Mouse (Mus musculus) kidney, postnatal 0 days (tissue): Measurements from ENCODE around the gene Acvr2b. TPM values are rescaled to one million over a fixed set of nuclear protein-coding genes. Genes with fewer than 3 reads are reported as not detected.

Experiments used
- ATAC-seq: fragments of 200-750 bp; cut with Nextera tagmentation; replicated peaks from 2 replicates; pipeline ENCODE4 v1.8.0; 2017; ENCODE audit warnings: low read depth, moderate number of reproducible peaks, moderate TSS enrichment, moderate library complexity; ENCODE audit not compliant: low FRiP score
- DNase-seq: peaks from one replicate; pipeline ENCODE4 v3.0.0-alpha.2; 2016; ENCODE audit warnings: low spot score
- H3K27ac ChIP-seq: fragments of 300-500 bp; sonication (generic); 2 replicates; pipeline ENCODE4 v1.5.1; 2014; ENCODE audit warnings: mild to moderate bottlenecking
- H3K27me3 ChIP-seq: fragments of 300-500 bp; sonication (generic); 2 replicates; pipeline ENCODE4 v1.6.1; 2014; ENCODE audit warnings: low read length, mixed read lengths; ENCODE audit not compliant: insufficient read depth
- H3K36me3 ChIP-seq: fragments of 300-500 bp; sonication (generic); 2 replicates; pipeline ENCODE4 v1.6.1; 2014; ENCODE audit warnings: low read length, mixed read lengths; ENCODE audit not compliant: insufficient read depth
- H3K4me1 ChIP-seq: fragments of 300-500 bp; sonication (generic); replicated peaks from 2 replicates; pipeline ENCODE4 v1.6.1; 2014; ENCODE audit warnings: antibody characterized with exemption, low read length, mixed read lengths; ENCODE audit not compliant: insufficient read depth
- H3K4me2 ChIP-seq: fragments of 300-500 bp; sonication (generic); 2 replicates; pipeline ENCODE4 v1.6.1; 2014; ENCODE audit warnings: mild to moderate bottlenecking, low read length, moderate library complexity, mixed read lengths
- H3K4me3 ChIP-seq: fragments of 300-500 bp; sonication (generic); replicated peaks from 2 replicates; pipeline ENCODE4 v1.5.1; 2014; ENCODE audit warnings: low read depth, low read length
- H3K9ac ChIP-seq: fragments of 300-500 bp; sonication (generic); 2 replicates; pipeline ENCODE4 v1.6.1; 2014; ENCODE audit warnings: low read depth, low read length
- H3K9me3 ChIP-seq: fragments of 300-500 bp; sonication (generic); replicated peaks from 2 replicates; pipeline ENCODE4 v1.6.1; 2016; ENCODE audit warnings: low read length, inconsistent platforms, mixed read lengths
- CTCF ChIP-seq: IDR thresholded peaks from 2 replicates; pipeline ENCODE4 v1.5.1; 2016; ENCODE audit warnings: antibody characterized with exemption, low read depth, mild to moderate bottlenecking, moderate library complexity
- WGBS: fragments of 180-500 bp; shearing (Covaris S2); extraction: QIAGEN DNeasy Blood & Tissue Kit; methylation state at CpG from one replicate; pipeline ENCODE4 v1.1.7; 2014; 5-methylcytosine and 5-hydroxymethylcytosine counted together
- polyA plus RNA-seq: library from polyadenylated mRNA; unstranded; fragments of >200 nt; fragmentation: Nextera tagmentation; extraction: Ambion mirVana; gene quantifications from 2 replicates; pipeline ENCODE4 v1.2.1, GENCODE M21; 2015

The Acvr2b gene
- polyA plus RNA-seq, 1 experiment from 2014 or later = 17.6 TPM

GRCm38 (mm10) chr9:119479297-119479696 lies 77.4 kb downstream of the Acvr2b start:
- DNase-seq = no peak
- no peak for ATAC-seq
- 34% methylated on average over 8 of the region's 8 CpGs for WGBS

GRCm38 (mm10) chr9:119481612-119482011 lies 79.7 kb downstream of the Acvr2b start:
- Histone ChIP-seq H3K4me1 (peaks cover 3% of the 10 kb centered on the region; the same call in 1 of the 2 replicates), H3K9ac (no peak overlapping the region), H3K9me3 (no peaks in the 10 kb centered on the region), H3K4me2 (no peak overlapping the region), H3K4me3 (no peak overlapping the region), H3K36me3 (no peaks in the 10 kb centered on the region), H3K27ac (no peak overlapping the region), H3K27me3 (no peaks in the 10 kb centered on the region)
- 66% methylated on average over 4 of the region's 4 CpGs for WGBS
- DNase-seq (no peak), ATAC-seq (no peak)
- no peak for TF ChIP-seq CTCF

More at GRCm38 (mm10) chr9:119479297-119479696, 77.4 kb downstream of the Acvr2b start:
- Histone ChIP-seq H3K27me3 (no peaks in the 10 kb centered on the region), H3K4me2 (no peak overlapping the region), H3K4me3 (no peak overlapping the region), H3K36me3 (no peaks in the 10 kb centered on the region), H3K4me1 (peaks cover 3% of the 10 kb centered on the region; the same call in 1 of the 2 replicates), H3K9me3 (no peaks in the 10 kb centered on the region), H3K27ac (no peak overlapping the region), H3K9ac (no peak overlapping the region)
- TF ChIP-seq CTCF = no peak

DNA sequence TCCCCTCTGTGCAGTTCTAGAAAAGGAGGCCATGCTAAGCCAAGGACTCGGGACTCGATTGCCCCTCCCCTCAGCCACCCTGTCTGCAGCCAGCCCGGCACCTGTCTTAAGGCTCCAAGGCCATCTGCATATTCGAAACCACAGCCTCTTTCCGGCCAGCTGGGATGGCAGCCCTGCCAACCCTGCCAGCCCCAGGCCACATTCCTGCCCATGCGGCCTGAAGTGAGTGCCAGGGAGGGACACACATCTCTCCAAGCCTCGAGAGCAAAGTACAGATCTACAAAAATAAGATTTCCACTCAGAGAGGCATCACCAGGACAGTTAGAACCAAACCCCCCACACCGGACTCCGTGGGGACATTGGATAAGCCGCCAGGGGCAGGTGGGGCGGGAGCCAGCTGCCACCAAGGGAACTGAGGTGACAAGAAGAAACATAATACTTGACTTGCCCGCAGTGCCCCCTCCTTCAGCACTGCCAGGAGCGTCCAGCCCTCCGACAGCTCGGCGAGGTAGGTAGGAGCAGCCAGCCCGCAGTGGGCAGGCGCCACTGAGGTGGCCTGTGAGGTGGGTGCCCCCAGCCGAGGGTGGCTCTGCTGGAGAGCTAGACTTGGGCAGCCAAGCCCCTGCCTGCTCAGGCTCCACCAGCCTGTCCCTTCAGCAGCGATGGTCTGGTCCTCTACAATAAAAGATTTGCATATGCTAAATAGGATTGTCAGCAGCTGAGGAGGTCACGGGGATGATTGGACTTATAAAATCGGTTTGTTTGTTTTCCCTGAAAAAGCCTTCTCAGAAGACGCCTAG lies 81.8 kb downstream of the Acvr2b start:
- Histone ChIP-seq H3K4me2 (no peak overlapping the region), H3K4me1 (0 out of 2 replicates have a peak, but pooled peaks cover 3% of the 10 kb centered on the region), H3K27me3 (no peaks in the 10 kb centered on the region), H3K4me3 (no peak overlapping the region), H3K9ac (no peak overlapping the region), H3K27ac (no peak overlapping the region), H3K9me3 (no peaks in the 10 kb centered on the region), H3K36me3 (no peaks in the 10 kb centered on the region)
- WGBS = 32% methylated on average over 23 of the region's 23 CpGs
- no peak for TF ChIP-seq CTCF
- ATAC-seq = 0 out of 2 replicates have a peak, but pooled peaks have one; percentile 35
- no peak for DNase-seq

- Histone ChIP-seq H3K36me3 (no peaks in the 10 kb centered on the region), H3K4me2 (no peak overlapping the region), H3K4me1 (0 out of 2 replicates have a peak, but pooled peaks cover 3% of the 10 kb centered on the region), H3K27ac (no peak overlapping the region; the same call in 1 of the 2 replicates), H3K9me3 (no peaks in the 10 kb centered on the region), H3K4me3 (no peak overlapping the region), H3K9ac (no peak overlapping the region), H3K27me3 (no peaks in the 10 kb centered on the region)
- no peak for TF ChIP-seq CTCF
- ATAC-seq = no peak
- DNase-seq = no peak
- WGBS = 36% methylated on average over 9 of the region's 9 CpGs
Measured at GRCm38 (mm10) chr9:119484420-119484819, 82.5 kb downstream of the Acvr2b start.

Other genes with a start within 250 kb of the Acvr2b start
- gene Acaa1b, start 245.0 kb upstream of the Acvr2b start, polyA plus RNA-seq = 72.8 and 79.8 TPM in 2 replicates
- not detected in 2 replicates for gene Gm47289, start 243.0 kb upstream of the Acvr2b start, polyA plus RNA-seq
- 45.6 and 53.7 TPM in 2 replicates for gene Slc22a13, start 193.0 kb upstream of the Acvr2b start, polyA plus RNA-seq
- gene Oxsr1, start 79.7 kb upstream of the Acvr2b start, polyA plus RNA-seq = 10.8 and 11.0 TPM in 2 replicates
- gene Acaa1a, start 62.4 kb upstream of the Acvr2b start, polyA plus RNA-seq = 122 and 128 TPM in 2 replicates
- 26.5 and 29.3 TPM in 2 replicates for gene Myd88, start 60.7 kb upstream of the Acvr2b start, polyA plus RNA-seq
- 43.8 and 47.8 TPM in 2 replicates for gene Xylb, start 44.7 kb upstream of the Acvr2b start, polyA plus RNA-seq
- 0.34 and 0.38 TPM in 2 replicates for gene Slc22a14, start 36.6 kb upstream of the Acvr2b start, polyA plus RNA-seq
- gene Exog, start 42.8 kb downstream of the Acvr2b start, polyA plus RNA-seq = 11.2 and 13.9 TPM in 2 replicates
- 0.12 and 0.18 TPM in 2 replicates for gene Scn5a, start 176.9 kb downstream of the Acvr2b start, polyA plus RNA-seq